Mouse (Mus musculus) MN1 (cell line): ENCODE results near the gene Tcte1.

Experiments used
- DNase-seq: peaks from one replicate; pipeline ENCODE4 v3.0.0-alpha.2; 2016; ENCODE audit warnings: low spot score

Gene Tcte1

GRCm38 (mm10) chr17:45523263-45523662 lies at the start of gene Tcte1:
Gene Tcte1 (plus strand): TSS chr17:45523434.
- DNase-seq: no peak

GRCm38 (mm10) chr17:45473667-45474066 lies 49.6 kb upstream of the Tcte1 start:
- no peak for DNase-seq

GRCm38 (mm10) chr17:45474146-45474545 lies 49.1 kb upstream of the Tcte1 start:
- DNase-seq: no peak

GRCm38 (mm10) chr17:45474669-45475465 lies 48.4 kb upstream of the Tcte1 start, which contains the start of gene Spats1:
Gene Spats1 (minus strand): TSS chr17:45475415.
- DNase-seq: peak; percentile 97

- peak; percentile 91 for DNase-seq
Measured at GRCm38 (mm10) chr17:45478234-45478825, 44.9 kb upstream of the Tcte1 start.

- DNase-seq: peak; percentile 58
Measured at GRCm38 (mm10) chr17:45480429-45480828, 42.8 kb upstream of the Tcte1 start.

GRCm38 (mm10) chr17:45485581-45485980 lies 37.7 kb upstream of the Tcte1 start:
- DNase-seq: no peak

- DNase-seq: no peak
Measured at GRCm38 (mm10) chr17:45487216-45487615, 36.0 kb upstream of the Tcte1 start.

GRCm38 (mm10) chr17:45488321-45489254 lies 34.6 kb upstream of the Tcte1 start:
- no peak for DNase-seq

- no peak for DNase-seq
Measured at GRCm38 (mm10) chr17:45489736-45490135, 33.5 kb upstream of the Tcte1 start.

GRCm38 (mm10) chr17:45490532-45491154 lies 32.6 kb upstream of the Tcte1 start:
- DNase-seq: no peak

GRCm38 (mm10) chr17:45495398-45495797 lies 27.8 kb upstream of the Tcte1 start:
- no peak for DNase-seq

GRCm38 (mm10) chr17:45498397-45498796 lies 24.8 kb upstream of the Tcte1 start:
- no peak for DNase-seq

GRCm38 (mm10) chr17:45499516-45499915 lies 23.7 kb upstream of the Tcte1 start:
- DNase-seq: no peak

- DNase-seq: no peak
Measured at GRCm38 (mm10) chr17:45500981-45501380, 22.3 kb upstream of the Tcte1 start.

GRCm38 (mm10) chr17:45502324-45502723 lies 20.9 kb upstream of the Tcte1 start:
- no peak for DNase-seq

- peak; percentile 93 for DNase-seq
Measured at GRCm38 (mm10) chr17:45503301-45503973, 19.8 kb upstream of the Tcte1 start.

GRCm38 (mm10) chr17:45505941-45506465 lies 17.2 kb upstream of the Tcte1 start:
- DNase-seq: peak; percentile 92

GRCm38 (mm10) chr17:45506700-45507189 lies 16.5 kb upstream of the Tcte1 start, which contains the start of gene Aars2:
Gene Aars2 (plus strand): TSS chr17:45506841.
- DNase-seq: peak; percentile 97

GRCm38 (mm10) chr17:45510871-45511270 lies 12.4 kb upstream of the Tcte1 start:
- DNase-seq: no peak

- DNase-seq: peak; percentile 45
Measured at GRCm38 (mm10) chr17:45511757-45512156, 11.5 kb upstream of the Tcte1 start.
